Mouse (Mus musculus): ENCODE data around the gene Kcna2.

The Kcna2 gene

DNA sequence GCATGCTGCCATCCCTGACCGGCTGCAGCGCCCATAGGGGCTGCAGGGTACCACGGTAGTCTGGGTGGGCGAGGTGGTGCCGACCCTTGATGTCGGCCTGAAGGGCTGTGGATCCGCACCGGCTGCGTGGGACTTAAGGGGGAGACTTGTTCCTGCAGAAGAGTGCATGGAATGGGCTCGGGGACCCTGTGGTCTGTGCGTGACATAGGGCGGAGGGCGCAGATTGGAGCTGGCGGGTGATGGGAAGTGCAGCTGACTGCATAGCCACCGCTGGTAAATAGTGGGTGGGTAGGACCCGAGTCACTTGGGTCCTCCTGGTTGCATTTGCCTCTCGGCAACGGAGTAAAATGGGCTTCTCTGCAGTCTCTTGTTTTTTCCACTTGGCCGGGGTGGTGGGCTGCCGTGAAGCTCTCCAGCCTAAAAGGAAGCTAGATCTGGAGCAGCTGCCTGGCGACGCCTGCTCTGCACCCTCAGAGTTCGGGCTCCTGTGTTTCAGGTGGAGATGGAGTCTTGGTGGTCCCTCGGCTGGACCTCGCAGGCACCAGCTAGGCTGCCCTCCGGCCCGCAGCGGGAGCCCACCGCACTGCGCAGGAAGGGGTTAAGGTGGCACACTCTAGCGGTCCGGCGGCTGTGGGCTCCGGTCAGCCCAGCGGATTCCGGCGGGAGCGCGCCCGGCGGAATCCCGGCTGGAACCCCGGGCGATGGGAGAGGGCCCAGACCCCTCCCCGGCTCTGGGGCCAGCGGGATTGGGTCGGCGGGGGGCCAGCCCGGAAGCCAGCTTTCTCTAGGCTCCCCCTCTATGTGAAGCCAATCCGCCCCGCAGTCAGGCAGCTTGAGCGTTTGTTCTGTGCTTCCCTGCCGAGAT lies 1.1 kb downstream of the Kcna2 start:
- peak in 1 of 2 experiments; percentile 38 for DNase-seq (ENCODE audit: inconsistent age in 2 of 2, low spot score in 1 of 2)

DNA sequence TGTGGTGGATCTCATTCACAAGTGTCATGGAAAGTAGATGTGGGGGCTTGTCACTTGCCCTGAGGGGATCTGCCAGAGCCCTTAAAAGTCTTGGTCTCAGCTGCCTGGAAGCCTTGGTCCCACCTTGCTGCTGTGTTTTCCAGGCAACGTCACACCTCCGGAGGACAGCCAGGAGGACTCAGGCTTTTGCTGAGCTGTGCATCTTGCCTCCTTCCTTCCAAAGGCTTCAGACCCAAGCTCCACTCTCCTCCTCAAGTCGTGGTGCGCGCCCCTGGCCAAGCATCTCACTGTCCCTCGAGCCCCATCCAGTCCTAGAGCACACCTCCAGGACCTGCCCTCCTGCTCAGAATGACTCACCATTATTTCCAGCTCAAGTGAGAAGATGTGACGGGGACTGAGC lies 2.1 kb downstream of the Kcna2 start:
- no peak for DNase-seq (ENCODE audit: inconsistent age in 2 of 2, low spot score in 1 of 2)

DNA sequence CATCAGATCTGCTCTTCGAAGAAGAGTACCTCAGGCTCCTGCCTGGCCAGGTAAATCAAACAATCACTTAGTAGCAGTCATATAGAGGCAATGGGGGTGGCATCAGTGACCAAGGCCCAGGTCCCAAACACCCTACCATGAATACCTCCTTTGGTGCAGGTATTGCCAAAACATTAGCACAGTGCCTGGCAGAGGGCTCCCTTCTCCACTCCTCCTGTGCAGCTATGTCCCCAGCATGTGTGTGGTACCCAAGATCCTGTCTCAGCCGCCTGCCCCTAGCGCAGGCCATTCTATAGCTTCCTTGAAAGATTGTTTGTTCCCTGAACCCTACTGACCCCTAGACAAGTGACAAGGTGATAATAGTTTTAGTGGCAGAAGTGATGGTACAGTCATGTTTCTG lies 2.5 kb downstream of the Kcna2 start:
- no peak for DNase-seq (ENCODE audit: inconsistent age in 2 of 2, low spot score in 1 of 2)

DNA sequence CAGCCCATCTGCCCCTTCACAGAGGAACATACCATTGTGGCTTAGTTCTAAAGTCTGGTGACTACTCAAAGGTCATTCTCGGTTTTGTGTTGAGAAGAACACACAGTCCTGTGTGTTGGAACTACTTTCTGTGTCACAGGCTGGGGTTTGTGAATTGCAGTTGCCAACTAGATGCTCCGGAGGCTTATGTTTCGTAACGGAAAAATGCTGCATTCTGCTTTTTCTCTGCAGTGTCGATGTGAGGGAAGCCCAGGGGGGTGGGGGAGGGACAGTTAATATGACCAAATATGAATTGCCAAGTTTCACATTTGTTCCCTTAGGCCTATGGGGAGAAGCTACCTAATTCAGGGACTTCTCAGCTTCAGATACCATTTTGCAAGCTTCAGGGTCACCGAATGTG lies 5.0 kb downstream of the Kcna2 start:
- no peak for DNase-seq (ENCODE audit: inconsistent age in 2 of 2, low spot score in 1 of 2)

GRCm38 (mm10) chr3:107112498-107112897 lies 11.6 kb downstream of the Kcna2 start:
- peak in 1 of 2 experiments; percentile 43 for DNase-seq (ENCODE audit: inconsistent age in 2 of 2, low spot score in 1 of 2)

- DNase-seq (ENCODE audit: inconsistent age in 2 of 2, low spot score in 1 of 2) = no peak
Observed at GRCm38 (mm10) chr3:107112932-107113659, 12.2 kb downstream of the Kcna2 start.

DNA sequence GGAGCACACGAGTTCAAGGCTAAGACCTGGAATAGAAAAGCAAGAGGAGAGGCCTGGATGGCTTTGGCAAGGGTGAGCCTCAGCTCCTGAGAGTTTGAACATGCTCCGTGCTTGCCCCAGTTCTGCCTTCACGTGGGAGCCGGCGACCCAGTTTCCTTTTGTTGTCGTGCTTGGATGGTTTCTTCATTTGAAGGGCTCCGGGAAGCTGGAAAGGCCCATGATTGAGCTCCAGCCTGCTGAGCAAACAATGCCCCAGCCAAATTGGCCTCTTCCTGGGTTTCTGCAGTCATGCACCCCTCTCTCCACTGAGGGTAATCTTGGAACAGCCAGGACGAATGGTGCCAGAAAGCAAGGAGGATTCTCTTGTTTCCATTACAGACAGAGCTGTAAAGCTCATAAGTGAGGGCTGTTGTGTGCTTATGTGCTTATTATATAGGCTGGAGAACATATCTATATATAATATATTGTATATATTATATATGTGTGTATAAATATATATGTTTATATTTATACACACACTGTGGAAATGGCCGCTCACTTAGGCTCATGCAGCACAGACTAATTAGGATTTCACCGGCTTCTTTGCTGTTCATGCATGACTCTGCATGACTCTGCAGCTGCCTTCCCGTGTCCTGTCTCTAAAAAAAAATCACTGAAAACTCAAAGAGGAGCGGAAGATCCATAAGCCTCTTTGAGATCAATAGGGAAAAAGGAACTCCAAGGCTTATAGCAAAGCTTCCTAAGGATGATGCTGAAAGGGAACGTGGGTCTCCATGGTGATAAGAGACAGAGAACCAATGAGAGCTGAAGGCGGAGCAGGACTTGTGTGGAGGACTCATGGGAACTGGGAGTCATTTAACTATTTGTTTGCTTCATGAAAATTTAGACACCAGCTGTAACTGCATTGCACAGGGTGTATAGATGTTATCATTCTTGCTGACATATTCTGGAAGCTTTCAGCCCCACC lies 13.1 kb downstream of the Kcna2 start:
- no peak for DNase-seq (ENCODE audit: inconsistent age in 2 of 2, low spot score in 1 of 2)

- DNase-seq (ENCODE audit: inconsistent age in 2 of 2, low spot score in 1 of 2) = no peak
Observed at GRCm38 (mm10) chr3:107114941-107115340, 14.0 kb downstream of the Kcna2 start.

DNA sequence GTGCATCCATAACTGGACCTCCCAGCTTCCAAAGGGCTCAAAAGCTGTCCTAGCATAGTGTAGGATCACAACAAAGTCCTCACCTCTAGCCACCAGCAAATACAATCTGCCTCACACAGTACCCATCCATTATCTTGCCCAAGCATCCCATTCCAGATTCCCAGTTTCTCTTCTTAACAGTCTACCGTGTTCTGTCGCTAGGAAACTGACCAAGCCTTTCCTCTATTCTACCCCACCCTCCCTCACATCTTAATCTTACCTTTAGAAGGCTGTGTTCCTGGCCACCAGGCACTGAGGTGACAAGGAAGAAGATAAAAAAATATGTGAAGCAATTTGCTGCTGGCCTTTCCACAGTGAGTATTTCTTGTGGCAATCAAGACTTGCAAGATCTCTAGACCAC lies 14.8 kb downstream of the Kcna2 start:
- no peak for DNase-seq (ENCODE audit: inconsistent age in 2 of 2, low spot score in 1 of 2)

- no peak for DNase-seq (ENCODE audit: inconsistent age in 2 of 2, low spot score in 1 of 2)
Observed at GRCm38 (mm10) chr3:107119864-107120564, 19.1 kb downstream of the Kcna2 start.

DNA sequence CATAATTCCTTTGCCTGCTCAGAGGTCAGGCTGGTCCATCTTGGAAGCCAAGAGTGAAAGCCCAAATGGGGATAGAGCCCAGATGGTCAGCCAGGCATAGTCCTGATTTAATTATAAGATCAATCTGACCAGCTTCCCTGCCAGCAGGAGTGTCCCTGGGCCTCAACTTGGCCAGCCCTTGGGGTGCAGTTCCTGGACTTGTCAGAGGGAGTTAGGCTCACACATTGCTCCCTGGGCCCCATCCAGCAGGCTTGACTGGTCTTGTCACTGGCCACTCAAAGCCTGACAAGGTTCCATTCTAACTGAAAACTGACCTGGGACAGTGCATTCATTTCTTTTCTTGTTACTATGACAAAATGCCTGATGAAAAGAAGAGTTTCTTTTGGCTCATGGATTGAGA lies 21.4 kb downstream of the Kcna2 start:
- DNase-seq (ENCODE audit: inconsistent age in 2 of 2, low spot score in 1 of 2) = no peak

GRCm38 (mm10) chr3:107127667-107128066 lies 26.7 kb downstream of the Kcna2 start:
- no peak for DNase-seq (ENCODE audit: inconsistent age in 2 of 2, low spot score in 1 of 2)

DNA sequence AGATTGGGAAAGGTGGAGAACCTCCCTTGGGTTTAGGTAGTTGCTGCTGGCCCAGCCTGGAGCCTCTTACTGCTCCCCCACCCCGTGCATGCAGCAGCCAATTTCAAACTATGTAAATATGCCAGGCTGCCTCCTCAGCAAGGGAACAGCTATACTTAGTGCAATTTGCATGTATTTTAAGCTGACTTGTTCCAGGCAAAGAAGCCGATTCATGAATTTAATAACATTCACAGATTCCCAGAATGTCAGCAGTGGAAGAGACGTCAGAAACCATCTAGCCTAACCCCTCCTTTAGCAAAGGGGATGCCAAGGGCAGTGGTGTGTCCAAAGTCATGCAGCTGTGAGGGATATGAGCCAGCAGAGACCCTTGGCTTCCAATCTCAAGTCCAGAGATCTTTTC lies 27.5 kb downstream of the Kcna2 start:
- no peak for DNase-seq (ENCODE audit: inconsistent age in 2 of 2, low spot score in 1 of 2)

DNA sequence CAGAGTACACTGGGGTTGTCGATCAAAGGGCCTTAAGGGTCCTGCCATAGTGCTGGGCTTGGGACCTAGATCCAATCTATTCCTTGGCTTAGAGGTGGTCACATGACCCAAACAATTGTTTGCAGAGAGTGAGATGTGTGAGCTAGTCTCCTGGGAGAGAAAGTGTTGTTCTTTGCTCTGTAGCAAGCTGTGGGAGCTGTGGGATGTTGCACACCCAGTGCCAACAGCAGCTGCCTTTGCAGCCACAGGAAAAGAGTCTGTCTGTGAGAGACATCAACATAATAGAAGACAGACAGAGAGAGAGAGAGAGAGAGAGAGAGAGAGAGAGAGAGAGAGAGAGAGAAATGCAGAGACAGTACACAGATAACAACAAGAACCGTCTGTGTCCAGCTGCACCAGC lies 28.3 kb downstream of the Kcna2 start:
- no peak for DNase-seq (ENCODE audit: inconsistent age in 2 of 2, low spot score in 1 of 2)

GRCm38 (mm10) chr3:107130661-107131326 lies 29.8 kb downstream of the Kcna2 start:
- DNase-seq (ENCODE audit: inconsistent age in 2 of 2, low spot score in 1 of 2) = peak; percentile 19 to 71

GRCm38 (mm10) chr3:107131846-107132245 lies 30.9 kb downstream of the Kcna2 start:
- no peak for DNase-seq (ENCODE audit: inconsistent age in 2 of 2, low spot score in 1 of 2)

- DNase-seq (ENCODE audit: inconsistent age in 2 of 2, low spot score in 1 of 2) = no peak
Observed at GRCm38 (mm10) chr3:107132651-107133050, 31.7 kb downstream of the Kcna2 start.

DNA sequence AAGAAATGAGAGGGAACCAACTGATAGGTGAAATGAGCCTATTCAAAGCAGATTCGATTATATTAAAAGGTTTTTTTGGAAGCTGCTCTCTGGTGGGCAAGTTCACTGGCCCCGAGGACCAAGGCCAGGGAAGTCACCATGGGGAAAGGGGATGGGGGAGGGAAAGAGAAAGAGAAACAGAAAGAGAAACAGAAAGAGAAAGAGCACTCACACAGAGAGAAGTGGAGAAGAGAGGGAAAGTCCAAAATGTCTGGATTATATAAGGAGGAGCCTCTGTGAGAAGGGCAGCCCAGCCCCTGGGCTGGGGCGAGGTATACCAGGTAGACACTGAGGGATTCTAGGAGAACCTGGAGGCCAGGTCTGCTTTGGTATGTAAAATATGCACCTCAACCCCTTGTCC lies 33.5 kb downstream of the Kcna2 start:
- no peak for DNase-seq (ENCODE audit: inconsistent age in 2 of 2, low spot score in 1 of 2)

DNA sequence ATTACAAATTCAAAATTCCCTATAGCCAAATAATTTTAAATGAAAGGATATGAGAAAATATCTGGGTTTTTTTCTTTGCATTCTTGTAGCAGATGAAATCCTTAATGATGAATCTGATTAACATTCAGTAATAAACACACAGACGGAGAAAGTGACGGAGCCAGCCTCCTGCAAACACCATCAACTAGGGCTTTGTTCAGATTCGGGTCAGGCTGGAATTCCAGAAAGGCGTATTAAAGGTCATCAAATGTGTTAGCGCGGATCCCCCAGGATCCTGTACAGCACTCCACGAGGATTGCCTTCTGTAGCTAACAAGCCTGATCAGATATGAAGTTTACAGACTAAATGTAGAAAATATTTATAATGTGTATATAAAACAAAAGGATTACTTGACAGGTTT lies 46.2 kb downstream of the Kcna2 start:
- DNase-seq (ENCODE audit: inconsistent age in 2 of 2, low spot score in 1 of 2) = no peak

DNA sequence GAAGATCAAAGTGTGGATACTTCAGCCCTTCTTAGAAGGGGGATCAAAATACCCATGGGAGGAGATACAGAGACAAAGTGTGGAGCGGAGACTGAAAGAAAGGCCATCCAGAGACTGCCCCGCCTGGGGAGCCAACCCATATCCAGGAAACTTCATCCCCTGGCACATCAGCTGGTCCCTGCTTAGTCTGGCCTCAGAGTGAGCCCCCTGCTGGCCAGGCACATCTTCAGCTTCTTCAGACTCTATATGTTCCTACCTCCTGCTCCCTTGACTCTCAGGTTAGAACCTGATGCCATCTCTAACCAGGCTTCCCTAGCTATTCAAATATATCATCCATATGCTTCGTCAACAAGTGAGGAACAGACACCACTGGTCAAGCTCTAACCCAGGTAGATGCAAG lies 48.1 kb downstream of the Kcna2 start:
- DNase-seq (ENCODE audit: inconsistent age in 2 of 2, low spot score in 1 of 2) = peak; percentile 20 to 70
